In genomic region chr10:19848928-19849770, GRCm38 (mm10) we compare ENCODE assay signal across 9 mouse cellular contexts. TPM values are rescaled to one million over a fixed set of nuclear protein-coding genes. Genes with fewer than 3 reads are reported as not detected.
DNase-seq lines count a peak whose midpoint lies in the region; ATAC-seq and TF ChIP-seq lines count a peak whose summit lies in the region.
"Had no signal": no experiment of that assay in that cellular context is flagged by ENCODE, and none has a peak within 500 bp of the region (broad histone marks: within the 10 kb centered on the region; RNA-seq: fewer than 3 reads in every experiment).

No protein-coding gene starts in this region.

- H3K27ac ChIP-seq in heart, embryonic 16.5 days (ENCODE audit: low read length): no peak overlapping the region
- no peak overlapping the region for H3K27ac ChIP-seq in forebrain, embryonic 14.5 days (ENCODE audit: low read depth, low read length)
- H3K27ac ChIP-seq in liver, embryonic 16.5 days (ENCODE audit: low read length): no peak overlapping the region

- intact Hi-C loops in heart, postnatal 36 days (cut with DNase I): no loop called here
- intact Hi-C loops in left cerebral cortex, postnatal 36 days (cut with DNase I): no loop called here

- H3K27me3 ChIP-seq in heart, embryonic 16.5 days (ENCODE audit: control insufficient read depth, insufficient read depth, low read length): peaks cover 43% of the 10 kb centered on the region
- peaks cover 50% of the 10 kb centered on the region for H3K27me3 ChIP-seq in forebrain, embryonic 14.5 days (replicated peaks; ENCODE audit: control insufficient read depth, insufficient read depth, low read length)
- H3K27me3 ChIP-seq in liver, embryonic 16.5 days (ENCODE audit: control insufficient read depth, insufficient read depth, low read depth, low read length): peaks cover 49% of the 10 kb centered on the region

- H3K4me3 ChIP-seq in heart, embryonic 16.5 days (ENCODE audit: low read length): peak overlapping the region; percentile 63
- peak overlapping the region; percentile 56 for H3K4me3 ChIP-seq in forebrain, embryonic 14.5 days (ENCODE audit: low read depth, low read length)
- peak overlapping the region; percentile 50 for H3K4me3 ChIP-seq in liver, embryonic 16.5 days (ENCODE audit: low read depth, low read length)

- peak overlapping the region; percentile 70; the same call in 1 of the 2 replicates for H3K9ac ChIP-seq in heart, embryonic 16.5 days (ENCODE audit: low read length)
- H3K9ac ChIP-seq in forebrain, embryonic 14.5 days (ENCODE audit: low read length): peak overlapping the region; percentile 59; the same call in 1 of the 2 replicates
- H3K9ac ChIP-seq in liver, embryonic 16.5 days (ENCODE audit: low read depth, low read length): no peak overlapping the region

- no peak for DNase-seq in heart, postnatal 36 days
- DNase-seq in brain, embryonic 14.5 days (ENCODE audit: low read depth): peak; percentile 18
- DNase-seq in forebrain, embryonic 14.5 days (ENCODE audit: low spot score): peak; percentile 24
- no peak for DNase-seq in adipocyte (ENCODE audit: low spot score)
- no peak for DNase-seq in left cerebral cortex, postnatal 36 days (ENCODE audit: low spot score in 2 of 2)
- no peak for DNase-seq in ovary, postnatal 10 days (ENCODE audit: low spot score)

- H3K36me3 ChIP-seq in heart, embryonic 16.5 days (ENCODE audit: control insufficient read depth, insufficient read depth): no peaks in the 10 kb centered on the region
- no peaks in the 10 kb centered on the region for H3K36me3 ChIP-seq in forebrain, embryonic 14.5 days (ENCODE audit: control insufficient read depth, insufficient read depth, low read length)
- H3K36me3 ChIP-seq in liver, embryonic 16.5 days (ENCODE audit: control insufficient read depth, insufficient read depth): no peaks in the 10 kb centered on the region

- H3K9me3 ChIP-seq in heart, embryonic 16.5 days (replicated peaks; ENCODE audit: control insufficient read depth, low read length): no peaks in the 10 kb centered on the region
- H3K9me3 ChIP-seq in forebrain, embryonic 14.5 days (replicated peaks; ENCODE audit: control insufficient read depth, low read length): no peaks in the 10 kb centered on the region
- no peaks in the 10 kb centered on the region for H3K9me3 ChIP-seq in liver, embryonic 16.5 days (replicated peaks; ENCODE audit: control insufficient read depth, low read length)

- peaks cover 16% of the 10 kb centered on the region for H3K4me1 ChIP-seq in heart, embryonic 16.5 days (ENCODE audit: control insufficient read depth, insufficient read depth, low read length)
- peaks cover 10% of the 10 kb centered on the region for H3K4me1 ChIP-seq in forebrain, embryonic 14.5 days (ENCODE audit: control insufficient read depth, insufficient read depth, low read length)
- peaks cover 6% of the 10 kb centered on the region for H3K4me1 ChIP-seq in liver, embryonic 16.5 days (ENCODE audit: control insufficient read depth, low read depth, low read length)

- TF ChIP-seq POLR2A in brain, embryonic 14.5 days (IDR thresholded peaks at IDR 0.05; ENCODE audit: borderline replicate concordance, extremely low read depth, insufficient read depth, insufficient read length, poor library complexity, severe bottlenecking): no peak

- peak overlapping the region; percentile 98 for H3K4me2 ChIP-seq in heart, embryonic 16.5 days (ENCODE audit: low read depth, low read length)
- peak overlapping the region; percentile 100 for H3K4me2 ChIP-seq in forebrain, embryonic 14.5 days (ENCODE audit: low read length)
- peak overlapping the region; percentile 72 for H3K4me2 ChIP-seq in liver, embryonic 16.5 days (ENCODE audit: low read depth, low read length)

- no peak for TF ChIP-seq CTCF in brain, embryonic 14.5 days (IDR thresholded peaks at IDR 0.05; ENCODE audit: borderline replicate concordance, extremely low read depth, insufficient read depth, insufficient read length)

- 7% methylated on average over 44 of the region's 44 CpGs for WGBS in heart, embryonic 16.5 days
- 6% methylated on average over 44 of the region's 44 CpGs for WGBS in forebrain, embryonic 14.5 days
- 4% methylated on average over 44 of the region's 44 CpGs for WGBS in liver, embryonic 16.5 days (ENCODE audit: insufficient replicate concordance)

- no peak for ATAC-seq in heart, embryonic 16.5 days (replicated peaks; ENCODE audit: extremely low read depth, insufficient read depth, low FRiP score)
- ATAC-seq in forebrain, embryonic 14.5 days: no peak
- ATAC-seq in liver, embryonic 16.5 days (ENCODE audit: low read depth): no peak

RNA-seq across cellular contexts. Expression of gene Slc35d3, which starts 2.1 kb away (rescaled TPM):
- polyA plus RNA-seq in heart, embryonic 16.5 days (2015; fragmentation: Nextera tagmentation; extraction: Ambion mirVana): 0.34 and 0.59 TPM in 2 replicates
- total RNA-seq in heart, postnatal 36 days (2021): not detected
- polyA plus RNA-seq in brain, embryonic 14.5 days (2012; rRNA removed): 1.7 and 2.1 TPM in 2 replicates
- 0.63 and 0.65 TPM in 2 replicates for polyA plus RNA-seq in forebrain, embryonic 14.5 days (2014; fragmentation: Nextera tagmentation; extraction: Ambion mirVana)
- polyA plus RNA-seq in liver, embryonic 16.5 days (2015; fragmentation: Nextera tagmentation; extraction: Ambion mirVana): 1.6 and 1.7 TPM in 2 replicates
- total RNA-seq in left cerebral cortex, postnatal 36 days (2021): 1 to 10 TPM; 1.5 to 3.6 TPM
- total RNA-seq: neutrophil, adult 5-6 weeks had no signal

RNA-seq across cellular contexts. Expression of gene Pex7, which starts 58.3 kb away (rescaled TPM):
- polyA plus RNA-seq in heart, embryonic 16.5 days (2015; fragmentation: Nextera tagmentation; extraction: Ambion mirVana): 38.6 and 41.4 TPM in 2 replicates
- total RNA-seq in heart, postnatal 36 days (2021): 10 to 100 TPM; 27.4 to 35.1 TPM
- 18.7 and 23.6 TPM in 2 replicates for polyA plus RNA-seq in brain, embryonic 14.5 days (2012; rRNA removed)
- 29.8 and 31.8 TPM in 2 replicates for polyA plus RNA-seq in forebrain, embryonic 14.5 days (2014; fragmentation: Nextera tagmentation; extraction: Ambion mirVana)
- polyA plus RNA-seq in liver, embryonic 16.5 days (2015; fragmentation: Nextera tagmentation; extraction: Ambion mirVana): 29.5 and 33.1 TPM in 2 replicates
- 10 to 100 TPM; 25.6 to 28.3 TPM for total RNA-seq in left cerebral cortex, postnatal 36 days (2021)

Comparison
In these comparisons a context has a peak if more than half of its experiments do, and no peak if none do; other contexts are left out.
1. DNase-seq: peak in brain, embryonic 14.5 days (single experiment) and forebrain, embryonic 14.5 days (single experiment); none in heart, postnatal 36 days (0 of 2), adipocyte (single experiment), left cerebral cortex, postnatal 36 days (0 of 2) and ovary, postnatal 10 days (single experiment).
2. Peak in every context shown above with its lines, with median percentiles within 50 percentile points of each other: H3K4me2 ChIP-seq and H3K4me3 ChIP-seq.